Mouse (Mus musculus): ENCODE results near the gene Arid1b. TPM values are rescaled to one million over a fixed set of nuclear protein-coding genes. Genes with fewer than 3 reads are reported as not detected.

The Arid1b gene
- polyA plus RNA-seq, 1 experiment from 2014 or later, result 12.2 TPM

GRCm38 (mm10) chr17:5179412-5179811, 185.3 kb downstream of the Arid1b start:
- H3K4me3 ChIP-seq (replicated peaks), result no peak overlapping the region
- no peaks in the 10 kb centered on the region for H3K36me3 ChIP-seq
- WGBS, result 75% methylated on average over 5 of the region's 5 CpGs
- no peak for ATAC-seq (ENCODE audit: insufficient number of reproducible peaks, low FRiP score, low TSS enrichment, low read depth)
- H3K27ac ChIP-seq (replicated peaks), result no peak overlapping the region
- H3K9me3 ChIP-seq (replicated peaks), result no peaks in the 10 kb centered on the region
- H3K4me2 ChIP-seq (replicated peaks), result no peak overlapping the region
- H3K4me1 ChIP-seq, result peaks cover 47% of the 10 kb centered on the region
- H3K27me3 ChIP-seq, result no peaks in the 10 kb centered on the region
- no peak overlapping the region for H3K9ac ChIP-seq

GRCm38 (mm10) chr17:5179925-5180525, 185.9 kb downstream of the Arid1b start:
- no peaks in the 10 kb centered on the region for H3K9me3 ChIP-seq (replicated peaks)
- H3K36me3 ChIP-seq, result no peaks in the 10 kb centered on the region
- no peaks in the 10 kb centered on the region for H3K27me3 ChIP-seq
- WGBS, result 81% methylated on average over 4 of the region's 4 CpGs
- no peak overlapping the region for H3K27ac ChIP-seq (replicated peaks)
- ATAC-seq (ENCODE audit: insufficient number of reproducible peaks, low FRiP score, low TSS enrichment, low read depth), result no peak
- H3K4me3 ChIP-seq (replicated peaks), result no peak overlapping the region
- H3K4me2 ChIP-seq (replicated peaks), result no peak overlapping the region
- H3K4me1 ChIP-seq, result peaks cover 46% of the 10 kb centered on the region
- no peak overlapping the region for H3K9ac ChIP-seq

GRCm38 (mm10) chr17:5180925-5181324, 186.8 kb downstream of the Arid1b start:
- H3K9ac ChIP-seq, result no peak overlapping the region
- H3K4me2 ChIP-seq (replicated peaks), result no peak overlapping the region
- no peak overlapping the region for H3K27ac ChIP-seq (replicated peaks)
- peaks cover 37% of the 10 kb centered on the region for H3K4me1 ChIP-seq
- WGBS, result 68% methylated on average over 6 of the region's 6 CpGs
- H3K9me3 ChIP-seq (replicated peaks), result no peaks in the 10 kb centered on the region
- no peaks in the 10 kb centered on the region for H3K36me3 ChIP-seq
- ATAC-seq (ENCODE audit: insufficient number of reproducible peaks, low FRiP score, low TSS enrichment, low read depth), result no peak
- H3K4me3 ChIP-seq (replicated peaks), result no peak overlapping the region
- H3K27me3 ChIP-seq, result no peaks in the 10 kb centered on the region

GRCm38 (mm10) chr17:5182493-5182892, 188.4 kb downstream of the Arid1b start:
- H3K27me3 ChIP-seq, result no peaks in the 10 kb centered on the region
- H3K4me2 ChIP-seq (replicated peaks), result no peak overlapping the region
- WGBS, result 83% methylated on average over 4 of the region's 4 CpGs
- H3K9ac ChIP-seq, result no peak overlapping the region
- H3K9me3 ChIP-seq (replicated peaks), result no peaks in the 10 kb centered on the region
- no peaks in the 10 kb centered on the region for H3K36me3 ChIP-seq
- H3K4me3 ChIP-seq (replicated peaks), result no peak overlapping the region
- H3K27ac ChIP-seq (replicated peaks), result no peak overlapping the region
- no peak for ATAC-seq (ENCODE audit: insufficient number of reproducible peaks, low FRiP score, low TSS enrichment, low read depth)
- H3K4me1 ChIP-seq, result peaks cover 37% of the 10 kb centered on the region

- Histone ChIP-seq H3K36me3 (no peaks in the 10 kb centered on the region), H3K27ac (replicated peaks) (no peak overlapping the region), H3K9me3 (replicated peaks) (no peaks in the 10 kb centered on the region), H3K4me1 (peaks cover 41% of the 10 kb centered on the region), H3K4me2 (replicated peaks) (no peak overlapping the region), H3K9ac (no peak overlapping the region), H3K27me3 (no peaks in the 10 kb centered on the region), H3K4me3 (replicated peaks) (no peak overlapping the region)
- WGBS, result 58% methylated on average over 4 of the region's 4 CpGs
- no peak for ATAC-seq (ENCODE audit: insufficient number of reproducible peaks, low FRiP score, low TSS enrichment, low read depth)
Observed at GRCm38 (mm10) chr17:5185501-5185900, 191.4 kb downstream of the Arid1b start.

- WGBS, result 59% methylated on average over 2 of the region's 2 CpGs
- H3K9ac ChIP-seq, result no peak overlapping the region
- no peaks in the 10 kb centered on the region for H3K27me3 ChIP-seq
- H3K4me3 ChIP-seq (replicated peaks), result no peak overlapping the region
- peaks cover 30% of the 10 kb centered on the region; the same call in 1 of the 2 replicates for H3K4me1 ChIP-seq
- no peaks in the 10 kb centered on the region for H3K36me3 ChIP-seq
- no peak overlapping the region for H3K4me2 ChIP-seq (replicated peaks)
- no peak for ATAC-seq (ENCODE audit: insufficient number of reproducible peaks, low FRiP score, low TSS enrichment, low read depth)
- no peaks in the 10 kb centered on the region for H3K9me3 ChIP-seq (replicated peaks)
- peak overlapping the region; percentile 13; the same call in 1 of the 2 replicates for H3K27ac ChIP-seq (replicated peaks)
Observed at GRCm38 (mm10) chr17:5187546-5187945, 193.4 kb downstream of the Arid1b start.

- Histone ChIP-seq H3K9me3 (replicated peaks) (no peaks in the 10 kb centered on the region), H3K4me3 (replicated peaks) (no peak overlapping the region), H3K4me2 (replicated peaks) (no peak overlapping the region), H3K27ac (replicated peaks) (peak overlapping the region; percentile 58; the same call in 1 of the 2 replicates), H3K4me1 (peaks cover 26% of the 10 kb centered on the region; the same call in 1 of the 2 replicates), H3K27me3 (no peaks in the 10 kb centered on the region), H3K9ac (no peak overlapping the region), H3K36me3 (no peaks in the 10 kb centered on the region)
- 65% methylated on average over 7 of the region's 7 CpGs for WGBS
- no peak for ATAC-seq (ENCODE audit: insufficient number of reproducible peaks, low FRiP score, low TSS enrichment, low read depth)
Observed at GRCm38 (mm10) chr17:5188400-5188799, 194.3 kb downstream of the Arid1b start.

- peak overlapping the region; percentile 99 for H3K27ac ChIP-seq (replicated peaks)
- H3K27me3 ChIP-seq, result no peaks in the 10 kb centered on the region
- H3K4me1 ChIP-seq, result peaks cover 27% of the 10 kb centered on the region
- peak overlapping the region; percentile 57 for H3K4me3 ChIP-seq (replicated peaks)
- no peaks in the 10 kb centered on the region for H3K9me3 ChIP-seq (replicated peaks)
- peak overlapping the region; percentile 71 for H3K9ac ChIP-seq
- peak; percentile 97 for ATAC-seq (ENCODE audit: insufficient number of reproducible peaks, low FRiP score, low TSS enrichment, low read depth)
- H3K36me3 ChIP-seq, result no peaks in the 10 kb centered on the region
- H3K4me2 ChIP-seq (replicated peaks), result peak overlapping the region; percentile 81
- 2% methylated on average over 39 of the region's 40 CpGs for WGBS
Observed at GRCm38 (mm10) chr17:5189551-5190351, 195.6 kb downstream of the Arid1b start.

- peak overlapping the region; percentile 57 for H3K4me3 ChIP-seq (replicated peaks)
- no peaks in the 10 kb centered on the region for H3K9me3 ChIP-seq (replicated peaks)
- no peak for ATAC-seq (ENCODE audit: insufficient number of reproducible peaks, low FRiP score, low TSS enrichment, low read depth)
- H3K4me1 ChIP-seq, result peaks cover 27% of the 10 kb centered on the region
- H3K27me3 ChIP-seq, result no peaks in the 10 kb centered on the region
- WGBS, result 20% methylated on average over 3 of the region's 3 CpGs
- peak overlapping the region; percentile 81 for H3K4me2 ChIP-seq (replicated peaks)
- 0 out of 2 replicates have a peak overlapping the region, but pooled peaks have one; percentile 71 for H3K9ac ChIP-seq
- no peaks in the 10 kb centered on the region for H3K36me3 ChIP-seq
- peak overlapping the region; percentile 99 for H3K27ac ChIP-seq (replicated peaks)
Observed at GRCm38 (mm10) chr17:5190367-5190766, 196.2 kb downstream of the Arid1b start.

- WGBS, result 76% methylated on average over 8 of the region's 8 CpGs
- H3K9me3 ChIP-seq (replicated peaks), result no peaks in the 10 kb centered on the region
- no peak overlapping the region for H3K27ac ChIP-seq (replicated peaks)
Observed at GRCm38 (mm10) chr17:5194157-5194916, 200.2 kb downstream of the Arid1b start.

GRCm38 (mm10) chr17:5195397-5195796, 201.3 kb downstream of the Arid1b start:
- Histone ChIP-seq H3K27ac (replicated peaks) (0 out of 2 replicates have a peak overlapping the region, but pooled peaks have one; percentile 18), H3K4me2 (replicated peaks) (no peak overlapping the region), H3K9me3 (replicated peaks) (no peaks in the 10 kb centered on the region), H3K27me3 (no peaks in the 10 kb centered on the region), H3K4me1 (peaks cover 27% of the 10 kb centered on the region), H3K4me3 (replicated peaks) (no peak overlapping the region), H3K9ac (no peak overlapping the region), H3K36me3 (no peaks in the 10 kb centered on the region)
- no peak for ATAC-seq (ENCODE audit: insufficient number of reproducible peaks, low FRiP score, low TSS enrichment, low read depth)
- 27% methylated on average over 5 of the region's 5 CpGs for WGBS

More at GRCm38 (mm10) chr17:5194157-5194916, 200.2 kb downstream of the Arid1b start:
- H3K9ac ChIP-seq, result no peak overlapping the region
- no peak overlapping the region for H3K4me2 ChIP-seq (replicated peaks)
- no peaks in the 10 kb centered on the region for H3K36me3 ChIP-seq
- H3K27me3 ChIP-seq, result no peaks in the 10 kb centered on the region
- ATAC-seq (ENCODE audit: insufficient number of reproducible peaks, low FRiP score, low TSS enrichment, low read depth), result no peak
- no peak overlapping the region for H3K4me3 ChIP-seq (replicated peaks)
- peaks cover 34% of the 10 kb centered on the region for H3K4me1 ChIP-seq
